Mouse (Mus musculus): ENCODE results near the gene Cacnb2. TPM values are rescaled to one million over a fixed set of nuclear protein-coding genes. Genes with fewer than 3 reads are reported as not detected.

Cacnb2 gene
- polyA plus RNA-seq, 1 experiment from 2014 or later, result 2.3 TPM

GRCm38 (mm10) chr2:15007531-15007930 is 404.6 kb downstream of the Cacnb2 start:
- Histone ChIP-seq H3K4me1 (ENCODE audit: control insufficient read depth, insufficient read depth, low read length) (no peaks in the 10 kb centered on the region), H3K9ac (ENCODE audit: low read depth, low read length) (no peak overlapping the region), H3K27ac (ENCODE audit: low read length) (no peak overlapping the region), H3K36me3 (ENCODE audit: control insufficient read depth, insufficient read depth, low read length) (no peaks in the 10 kb centered on the region), H3K9me3 (ENCODE audit: control insufficient read depth, low read length) (no peaks in the 10 kb centered on the region), H3K4me3 (ENCODE audit: low read length) (no peak overlapping the region), H3K4me2 (ENCODE audit: low read depth, low read length) (no peak overlapping the region), H3K27me3 (replicated peaks; ENCODE audit: control insufficient read depth, insufficient read depth, low read length) (no peaks in the 10 kb centered on the region)
- WGBS, result 75% methylated on average over 3 of the region's 3 CpGs
- ATAC-seq, result no peak

DNA sequence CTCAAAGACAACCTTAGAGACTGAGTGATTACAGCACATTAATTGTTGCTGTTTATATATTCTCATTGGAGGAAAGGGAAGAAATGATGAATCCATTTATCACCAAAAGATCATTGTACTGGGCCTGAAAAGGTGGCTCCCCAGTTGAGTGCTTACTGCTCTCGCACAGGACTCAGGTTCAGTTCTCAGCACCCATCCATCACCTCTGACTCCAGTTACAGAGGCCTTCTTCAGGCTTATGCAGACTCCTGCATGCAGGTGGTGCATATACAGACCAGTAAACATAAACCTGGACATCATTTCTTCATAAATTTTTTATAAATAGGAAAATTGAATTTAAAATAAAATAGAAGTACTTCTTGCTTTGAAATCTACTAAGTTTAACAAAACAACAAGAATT is 405.2 kb downstream of the Cacnb2 start:
- 90% methylated on average over 1 of the region's 1 CpGs for WGBS
- Histone ChIP-seq H3K27me3 (replicated peaks; ENCODE audit: control insufficient read depth, insufficient read depth, low read length) (no peaks in the 10 kb centered on the region), H3K9ac (ENCODE audit: low read depth, low read length) (no peak overlapping the region), H3K4me2 (ENCODE audit: low read depth, low read length) (no peak overlapping the region), H3K36me3 (ENCODE audit: control insufficient read depth, insufficient read depth, low read length) (no peaks in the 10 kb centered on the region), H3K4me3 (ENCODE audit: low read length) (no peak overlapping the region), H3K4me1 (ENCODE audit: control insufficient read depth, insufficient read depth, low read length) (no peaks in the 10 kb centered on the region), H3K9me3 (ENCODE audit: control insufficient read depth, low read length) (no peaks in the 10 kb centered on the region), H3K27ac (ENCODE audit: low read length) (no peak overlapping the region)
- no peak for ATAC-seq

GRCm38 (mm10) chr2:15026817-15027216 is 423.9 kb downstream of the Cacnb2 start:
- Histone ChIP-seq H3K27ac (ENCODE audit: low read length) (no peak overlapping the region), H3K9me3 (ENCODE audit: control insufficient read depth, low read length) (no peaks in the 10 kb centered on the region), H3K27me3 (replicated peaks; ENCODE audit: control insufficient read depth, insufficient read depth, low read length) (no peaks in the 10 kb centered on the region), H3K4me2 (ENCODE audit: low read depth, low read length) (no peak overlapping the region), H3K9ac (ENCODE audit: low read depth, low read length) (no peak overlapping the region), H3K4me3 (ENCODE audit: low read length) (no peak overlapping the region), H3K4me1 (ENCODE audit: control insufficient read depth, insufficient read depth, low read length) (no peaks in the 10 kb centered on the region), H3K36me3 (ENCODE audit: control insufficient read depth, insufficient read depth, low read length) (no peaks in the 10 kb centered on the region)
- no peak for ATAC-seq
- 85% methylated on average over 3 of the region's 3 CpGs for WGBS

DNA sequence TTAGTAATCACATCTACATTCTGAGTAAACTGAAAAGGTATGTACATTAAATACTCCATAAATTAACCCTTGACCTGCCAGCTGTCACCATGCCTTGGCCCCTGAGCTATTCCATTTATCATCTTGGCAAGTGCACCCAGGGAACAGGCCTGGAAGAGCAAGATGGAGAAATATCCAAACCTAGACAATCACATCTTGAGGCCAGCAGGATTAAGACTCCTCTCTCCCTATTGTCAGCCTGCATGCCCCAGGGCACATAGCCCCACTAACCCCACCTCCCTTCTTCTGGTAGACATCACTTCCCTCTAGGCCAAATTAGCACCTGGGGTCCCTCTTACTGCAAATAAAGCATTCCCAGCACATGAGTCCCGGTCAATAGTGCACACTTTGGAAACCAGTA is 424.9 kb downstream of the Cacnb2 start:
- Histone ChIP-seq H3K27me3 (replicated peaks; ENCODE audit: control insufficient read depth, insufficient read depth, low read length) (no peaks in the 10 kb centered on the region), H3K36me3 (ENCODE audit: control insufficient read depth, insufficient read depth, low read length) (no peaks in the 10 kb centered on the region), H3K9ac (ENCODE audit: low read depth, low read length) (no peak overlapping the region), H3K9me3 (ENCODE audit: control insufficient read depth, low read length) (no peaks in the 10 kb centered on the region), H3K4me3 (ENCODE audit: low read length) (no peak overlapping the region), H3K4me1 (ENCODE audit: control insufficient read depth, insufficient read depth, low read length) (no peaks in the 10 kb centered on the region), H3K27ac (ENCODE audit: low read length) (no peak overlapping the region), H3K4me2 (ENCODE audit: low read depth, low read length) (no peak overlapping the region)
- no peak for ATAC-seq
- 93% methylated on average over 1 of the region's 1 CpGs for WGBS

Other genes starting within 250 kb of the Cacnb2 start
- gene Slc39a12, start 214.8 kb upstream of the Cacnb2 start, polyA plus RNA-seq (2015; fragmentation: Nextera tagmentation; extraction: Ambion mirVana), result not detected in 2 replicates